18 mouse cellular contexts compared by ENCODE assay signal in genomic region chr6:73279681-73280080, GRCm38 (mm10). TPM values are rescaled to one million over a fixed set of nuclear protein-coding genes. Genes with fewer than 3 reads are reported as not detected.
DNase-seq lines count a peak whose midpoint lies in the region; ATAC-seq lines count a peak whose summit lies in the region.
"Had no signal": no experiment of that assay in that cellular context is flagged by ENCODE, and none has a peak within 500 bp of the region (broad histone marks: within the 10 kb centered on the region; RNA-seq: fewer than 3 reads in every experiment).

No protein-coding gene starts in this region.

- H3K36me3 ChIP-seq in kidney, embryonic 16.5 days (ENCODE audit: insufficient read depth, low read length), result peaks cover 28% of the 10 kb centered on the region

- H3K4me3 ChIP-seq in kidney, embryonic 16.5 days (ENCODE audit: low read length), result no peak overlapping the region
- H3K4me3 ChIP-seq: hindbrain, embryonic 10.5 days; limb, embryonic 10.5 days; myocyte; stomach, embryonic 15.5 days had no signal

- H3K27me3 ChIP-seq in kidney, embryonic 16.5 days (ENCODE audit: insufficient read depth, low read length), result no peaks in the 10 kb centered on the region
- H3K27me3 ChIP-seq: stomach, embryonic 15.5 days had no signal

- no peak overlapping the region for H3K9ac ChIP-seq in kidney, embryonic 16.5 days (replicated peaks; ENCODE audit: low read length)
- H3K9ac ChIP-seq: lung, embryonic 14.5 days; stomach, embryonic 15.5 days had no signal

- no peak overlapping the region for H3K27ac ChIP-seq in kidney, embryonic 16.5 days (ENCODE audit: low read length)
- H3K27ac ChIP-seq: hindbrain, embryonic 10.5 days; limb, embryonic 10.5 days; stomach, embryonic 15.5 days had no signal

- H3K4me2 ChIP-seq in kidney, embryonic 16.5 days (replicated peaks; ENCODE audit: low read depth, low read length), result no peak overlapping the region
- H3K4me2 ChIP-seq: lung, embryonic 14.5 days; stomach, embryonic 15.5 days had no signal

- ATAC-seq in kidney, embryonic 16.5 days (ENCODE audit: low FRiP score, low TSS enrichment), result peak; percentile 64
- ATAC-seq: activated CD4-positive, CD25-positive, alpha-beta regulatory T cell, adult 4 months had no signal

- peak; percentile 83 for DNase-seq in heart, adult 11 months
- DNase-seq in heart, adult 9 months (ENCODE audit: low spot score in 2 of 2), result no peak
- peak; percentile 9 for DNase-seq in thymus, postnatal 14 days
- no peak for DNase-seq in thymus, adult 18-20 months
- no peak for DNase-seq in gastrocnemius, postnatal 25 days
- DNase-seq in layer of hippocampus, adult 9-10 months (ENCODE audit: low spot score), result no peak
- DNase-seq in lung, postnatal 25 days (ENCODE audit: low spot score), result no peak
- DNase-seq: B cell, adult 2 months; cerebellum, postnatal 10 days; layer of hippocampus, adult 9-11 months; lung, embryonic 14.5 days had no signal

- 36% methylated on average over 8 of the region's 8 CpGs for WGBS in kidney, embryonic 16.5 days

- H3K4me1 ChIP-seq in kidney, embryonic 16.5 days (ENCODE audit: insufficient read depth, low read length), result peaks cover 4% of the 10 kb centered on the region; the same call in 1 of the 2 replicates
- H3K4me1 ChIP-seq: hindbrain, embryonic 10.5 days; limb, embryonic 10.5 days; stomach, embryonic 15.5 days had no signal

- H3K9me3 ChIP-seq in kidney, embryonic 16.5 days (ENCODE audit: low read length), result no peaks in the 10 kb centered on the region
- H3K9me3 ChIP-seq: hindbrain, embryonic 10.5 days; limb, embryonic 10.5 days; stomach, embryonic 15.5 days had no signal

RNA-seq across cellular contexts. Expression of gene Suclg1, which starts 31.5 kb away (rescaled TPM):
- 230 and 251 TPM in 2 replicates for polyA plus RNA-seq in kidney, embryonic 16.5 days (2015; fragmentation: Nextera tagmentation; extraction: Ambion mirVana)
- total RNA-seq in gastrocnemius, postnatal 25 days (2021), result 100 to 1,000 TPM; 357 to 371 TPM

RNA-seq across cellular contexts. Expression of gene Dnah6, which starts 58.2 kb away (rescaled TPM):
- 0.06 and 0.09 TPM in 2 replicates for polyA plus RNA-seq in kidney, embryonic 16.5 days (2015; fragmentation: Nextera tagmentation; extraction: Ambion mirVana)
- under 1 TPM in 1 of 2 experiments, not detected in 1; 0.05 TPM for total RNA-seq in gastrocnemius, postnatal 25 days (2021)
- total RNA-seq: MEL had no signal

Comparison
In these comparisons a context has a peak if more than half of its experiments do, and no peak if none do; other contexts are left out.
1. DNase-seq: peak in heart, adult 11 months (single experiment) and thymus, postnatal 14 days (single experiment); none in heart, adult 9 months (0 of 2), thymus, adult 18-20 months (0 of 2), gastrocnemius, postnatal 25 days (single experiment), layer of hippocampus, adult 9-10 months (single experiment) and lung, postnatal 25 days (single experiment).